Mouse (Mus musculus) 416B (cell line): ENCODE measurements around the gene Cenpp.
A peak's percentile ranks its signal among the peaks of the same experiment; 100 is the strongest.

Experiments
- DNase-seq: peaks from one replicate; pipeline ENCODE4 v3.0.0; 2011; ENCODE audit warnings: low read depth

Gene Cenpp

GRCm38 (mm10) chr13:49461458-49462132, 191.0 kb downstream of the Cenpp start:
- DNase-seq: no peak

GRCm38 (mm10) chr13:49460692-49461414, 191.7 kb downstream of the Cenpp start:
- DNase-seq: no peak

- peak; percentile 72 for DNase-seq
These were observed 192.3 kb downstream of the Cenpp start for GRCm38 (mm10) chr13:49460276-49460675.

GRCm38 (mm10) chr13:49449318-49449749, 203.3 kb downstream of the Cenpp start:
- DNase-seq: peak; percentile 81

- no peak for DNase-seq
These were observed 208.1 kb downstream of the Cenpp start for GRCm38 (mm10) chr13:49444451-49444850.

- DNase-seq: no peak
These were observed 216.4 kb downstream of the Cenpp start for GRCm38 (mm10) chr13:49436170-49436569.

- DNase-seq: no peak
These were observed 216.8 kb downstream of the Cenpp start for GRCm38 (mm10) chr13:49435745-49436144.

GRCm38 (mm10) chr13:49433268-49434029, 219.1 kb downstream of the Cenpp start:
- peak; percentile 30 for DNase-seq

- DNase-seq: no peak
These were observed 222.1 kb downstream of the Cenpp start for GRCm38 (mm10) chr13:49430529-49430928.

GRCm38 (mm10) chr13:49428042-49428675, 224.4 kb downstream of the Cenpp start:
- DNase-seq: no peak

GRCm38 (mm10) chr13:49426736-49427135, 225.8 kb downstream of the Cenpp start:
- DNase-seq: no peak

- peak; percentile 45 for DNase-seq
These were observed 230.6 kb downstream of the Cenpp start for GRCm38 (mm10) chr13:49421959-49422358.

GRCm38 (mm10) chr13:49421606-49421917, 231.0 kb downstream of the Cenpp start:
- peak; percentile 47 for DNase-seq

- DNase-seq: peak; percentile 99
These were observed 231.6 kb downstream of the Cenpp start, which contains the start of gene Ippk for GRCm38 (mm10) chr13:49420754-49421605. Gene Ippk, plus strand, starts transcription at chr13:49421249.
